Mouse (Mus musculus) lung, embryonic 16.5 days (tissue): ENCODE data around the gene Cib4. TPM values are rescaled to one million over a fixed set of nuclear protein-coding genes. Genes with fewer than 3 reads are reported as not detected.

Experiments used
- ATAC-seq: fragments of 200-750 bp; cut with Nextera tagmentation; 2 replicates; pipeline ENCODE4 v1.8.0; 2017; ENCODE audit warnings: low read depth, mild to moderate bottlenecking, moderate library complexity
- H3K27ac ChIP-seq: fragments of 300-500 bp; sonication (generic); 2 replicates; pipeline ENCODE4 v1.5.1; 2014; ENCODE audit warnings: mild to moderate bottlenecking, control low read depth, low read length
- H3K27me3 ChIP-seq: fragments of 300-500 bp; sonication (generic); 2 replicates; pipeline ENCODE4 v1.6.1; 2014; ENCODE audit warnings: low read depth, low read length, mixed read lengths; ENCODE audit not compliant: control insufficient read depth, insufficient read depth
- H3K36me3 ChIP-seq: fragments of 300-500 bp; sonication (generic); 2 replicates; pipeline ENCODE4 v1.6.1; 2014; ENCODE audit warnings: low read length; ENCODE audit not compliant: control insufficient read depth, insufficient read depth
- H3K4me1 ChIP-seq: fragments of 300-500 bp; sonication (generic); replicated peaks from 2 replicates; pipeline ENCODE4 v1.6.1; 2014; ENCODE audit warnings: low read length, mixed read lengths; ENCODE audit not compliant: control insufficient read depth, insufficient read depth
- H3K4me2 ChIP-seq: fragments of 300-500 bp; sonication (generic); 2 replicates; pipeline ENCODE4 v1.6.1; 2014; ENCODE audit warnings: low read depth, low read length, control low read depth
- H3K4me3 ChIP-seq: fragments of 300-500 bp; sonication (generic); 2 replicates; pipeline ENCODE4 v1.5.1; 2014; ENCODE audit warnings: mild to moderate bottlenecking, low read length, control low read depth
- H3K9ac ChIP-seq: fragments of 300-500 bp; sonication (generic); 2 replicates; pipeline ENCODE4 v1.6.1; 2014; ENCODE audit warnings: low read length, control low read depth
- H3K9me3 ChIP-seq: fragments of 300-500 bp; sonication (generic); 2 replicates; pipeline ENCODE4 v1.6.1; 2016; ENCODE audit warnings: low read length; ENCODE audit not compliant: control insufficient read depth
- WGBS: fragments of 180-500 bp; shearing (Covaris S2); extraction: QIAGEN DNeasy Blood & Tissue Kit; methylation state at CpG from one replicate; pipeline ENCODE4 v1.1.7; 2014; 5-methylcytosine and 5-hydroxymethylcytosine counted together
- polyA plus RNA-seq: library from polyadenylated mRNA; unstranded; fragments of >200 nt; fragmentation: Nextera tagmentation; extraction: Ambion mirVana; gene quantifications from 2 replicates; pipeline ENCODE4 v1.2.1, GENCODE M21; 2015

Gene Cib4
- polyA plus RNA-seq, 1 experiment from 2014 or later = not detected

DNA sequence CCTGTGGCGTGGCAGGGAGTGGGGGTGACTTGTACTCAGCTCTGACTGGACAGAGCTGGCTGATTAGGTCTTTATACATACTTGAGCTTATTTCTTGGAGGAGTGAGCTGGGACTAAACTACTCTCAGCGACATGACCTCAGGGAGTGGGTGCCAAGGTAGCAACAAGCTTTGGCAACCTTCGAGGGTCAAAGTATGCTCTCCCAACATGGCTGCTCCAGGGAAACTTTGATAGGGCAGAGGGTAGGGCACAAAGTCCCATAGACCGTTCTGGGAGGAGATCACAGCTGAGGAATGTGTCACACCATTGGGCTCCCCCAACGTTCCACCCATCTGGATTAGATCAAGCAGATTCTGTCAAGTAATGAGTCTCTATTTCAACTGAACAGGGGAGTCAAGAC, 61.0 kb downstream of the Cib4 start:
- no peak overlapping the region for H3K9ac ChIP-seq
- no peaks in the 10 kb centered on the region for H3K9me3 ChIP-seq
- WGBS = 73% methylated on average over 5 of the region's 5 CpGs
- no peak for ATAC-seq
- H3K4me2 ChIP-seq = no peak overlapping the region
- H3K27me3 ChIP-seq = no peaks in the 10 kb centered on the region
- no peak overlapping the region for H3K27ac ChIP-seq
- H3K4me1 ChIP-seq = peaks cover 6% of the 10 kb centered on the region
- no peaks in the 10 kb centered on the region for H3K36me3 ChIP-seq
- no peak overlapping the region for H3K4me3 ChIP-seq

DNA sequence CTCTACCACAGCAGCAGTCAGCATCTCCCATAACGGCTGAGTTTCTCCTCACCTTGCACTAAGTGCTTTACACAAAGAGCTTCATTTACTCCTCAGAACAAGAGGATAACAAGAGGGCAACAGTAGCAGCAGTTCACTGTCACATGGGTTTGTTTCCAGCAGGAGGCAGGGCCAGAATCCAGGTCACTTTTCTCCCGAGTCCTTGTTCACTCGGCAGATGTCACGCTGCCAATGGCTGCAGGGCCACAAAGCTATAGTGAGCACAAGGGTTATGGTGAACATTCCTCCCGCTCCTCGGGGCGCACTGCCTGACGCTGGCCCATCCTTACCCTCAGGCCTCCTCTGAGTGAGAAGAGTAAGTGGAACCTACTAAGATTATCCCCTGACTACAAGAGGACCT, 62.1 kb downstream of the Cib4 start:
- no peak overlapping the region for H3K4me3 ChIP-seq
- H3K9me3 ChIP-seq = no peaks in the 10 kb centered on the region
- 75% methylated on average over 8 of the region's 8 CpGs for WGBS
- H3K27ac ChIP-seq = no peak overlapping the region
- no peak overlapping the region for H3K4me2 ChIP-seq
- peaks cover 6% of the 10 kb centered on the region for H3K4me1 ChIP-seq
- no peak overlapping the region for H3K9ac ChIP-seq
- H3K36me3 ChIP-seq = no peaks in the 10 kb centered on the region
- no peak for ATAC-seq
- H3K27me3 ChIP-seq = no peaks in the 10 kb centered on the region

DNA sequence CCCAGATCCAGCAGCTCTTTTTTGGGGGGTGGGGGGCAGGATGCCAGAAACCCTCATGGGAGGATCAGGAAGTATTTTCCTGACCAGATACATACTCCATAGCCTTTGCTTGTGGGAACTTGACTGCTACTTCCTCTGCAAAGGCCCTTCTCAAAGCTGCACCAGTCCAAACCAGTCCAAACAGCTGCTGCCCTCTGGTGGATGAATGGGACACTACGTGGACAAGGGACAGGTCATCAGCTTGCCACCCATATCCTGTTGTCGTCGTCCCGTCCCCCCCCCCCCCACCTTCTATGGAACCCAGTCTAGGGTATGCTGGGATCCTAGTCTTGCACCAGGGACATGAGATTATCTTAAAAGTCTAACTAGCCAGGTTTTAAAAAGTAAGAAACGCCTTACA, 63.3 kb downstream of the Cib4 start:
- Histone ChIP-seq H3K9ac (no peak overlapping the region), H3K27ac (no peak overlapping the region), H3K4me1 (peaks cover 6% of the 10 kb centered on the region), H3K4me2 (no peak overlapping the region), H3K36me3 (no peaks in the 10 kb centered on the region), H3K9me3 (no peaks in the 10 kb centered on the region), H3K27me3 (no peaks in the 10 kb centered on the region), H3K4me3 (no peak overlapping the region)
- WGBS = 18% methylated on average over 5 of the region's 5 CpGs
- ATAC-seq = peak; percentile 75

DNA sequence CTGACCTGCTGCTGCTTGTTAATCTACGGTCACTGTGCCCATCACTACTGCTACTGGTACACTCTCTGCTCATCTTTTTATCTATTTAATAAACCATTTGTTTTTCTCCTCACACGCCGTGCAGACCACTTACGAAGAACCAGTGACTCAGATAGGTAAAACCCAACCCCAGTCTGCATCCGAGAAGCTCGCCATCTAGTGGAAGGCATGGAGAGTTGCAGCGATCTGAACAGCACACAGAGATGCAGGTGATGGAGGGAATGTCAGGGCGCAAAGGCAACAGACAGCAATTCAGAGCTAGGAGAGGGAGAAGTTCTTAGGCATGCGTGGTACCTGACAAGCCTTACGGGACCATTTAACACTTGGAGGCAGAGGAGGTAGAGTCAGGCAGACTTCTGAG, 69.1 kb downstream of the Cib4 start:
- peak; percentile 36; the same call in 1 of the 2 replicates for ATAC-seq
- H3K9me3 ChIP-seq = no peaks in the 10 kb centered on the region
- H3K4me3 ChIP-seq = no peak overlapping the region
- no peaks in the 10 kb centered on the region for H3K27me3 ChIP-seq
- no peak overlapping the region for H3K9ac ChIP-seq
- no peak overlapping the region for H3K27ac ChIP-seq
- H3K4me1 ChIP-seq = no peaks in the 10 kb centered on the region
- H3K4me2 ChIP-seq = no peak overlapping the region
- 36% methylated on average over 10 of the region's 10 CpGs for WGBS
- no peaks in the 10 kb centered on the region for H3K36me3 ChIP-seq

DNA sequence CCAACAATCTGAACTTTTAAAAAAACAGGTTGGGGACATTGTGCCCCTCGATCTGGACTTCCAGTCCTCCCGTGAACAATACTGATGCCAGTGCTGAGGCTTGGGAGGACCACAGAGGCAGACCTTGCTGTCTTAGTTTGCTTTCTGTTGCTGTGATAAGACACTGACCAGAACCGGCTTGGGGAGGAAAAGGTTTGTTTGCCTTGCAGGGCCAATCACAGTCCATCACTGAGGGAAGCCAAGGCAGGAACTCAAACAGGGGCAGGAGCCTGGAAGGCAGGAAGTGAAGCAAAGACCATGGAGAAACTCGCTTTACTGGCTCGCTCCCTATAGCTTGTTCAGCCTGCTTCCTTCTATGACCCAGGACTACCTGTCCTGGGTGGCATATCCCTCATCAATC, 73.5 kb downstream of the Cib4 start:
- no peaks in the 10 kb centered on the region for H3K36me3 ChIP-seq
- H3K27ac ChIP-seq = no peak overlapping the region
- no peaks in the 10 kb centered on the region for H3K4me1 ChIP-seq
- H3K27me3 ChIP-seq = no peaks in the 10 kb centered on the region
- no peaks in the 10 kb centered on the region for H3K9me3 ChIP-seq
- H3K4me3 ChIP-seq = no peak overlapping the region
- 43% methylated on average over 5 of the region's 5 CpGs for WGBS
- no peak overlapping the region for H3K4me2 ChIP-seq
- H3K9ac ChIP-seq = no peak overlapping the region
- ATAC-seq = no peak

DNA sequence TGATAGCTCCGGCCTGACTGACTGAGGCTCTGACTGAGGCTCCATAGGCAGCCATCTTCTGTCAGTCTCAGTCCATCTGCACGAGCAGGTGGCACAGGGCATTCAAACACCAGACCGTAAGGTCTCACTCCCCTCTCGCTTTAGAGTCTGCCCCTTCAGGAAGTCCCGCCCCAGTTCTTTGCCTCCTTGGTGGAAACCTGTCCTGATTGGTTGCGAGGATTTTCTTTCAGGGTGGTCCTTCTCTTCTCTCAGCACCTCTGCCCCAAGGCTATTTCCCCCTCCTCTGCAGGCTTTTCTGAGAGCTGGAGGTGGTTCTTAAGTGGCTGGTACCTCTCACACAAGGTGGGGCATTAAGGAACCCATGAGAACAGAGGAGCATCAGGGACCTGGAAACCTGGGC, 75.2 kb downstream of the Cib4 start:
- Histone ChIP-seq H3K9ac (no peak overlapping the region), H3K36me3 (no peaks in the 10 kb centered on the region), H3K4me1 (peaks cover 4% of the 10 kb centered on the region; the same call in 1 of the 2 replicates), H3K27ac (no peak overlapping the region), H3K4me2 (no peak overlapping the region), H3K9me3 (no peaks in the 10 kb centered on the region), H3K4me3 (no peak overlapping the region), H3K27me3 (peaks cover 3% of the 10 kb centered on the region)
- 52% methylated on average over 6 of the region's 6 CpGs for WGBS
- ATAC-seq = no peak

DNA sequence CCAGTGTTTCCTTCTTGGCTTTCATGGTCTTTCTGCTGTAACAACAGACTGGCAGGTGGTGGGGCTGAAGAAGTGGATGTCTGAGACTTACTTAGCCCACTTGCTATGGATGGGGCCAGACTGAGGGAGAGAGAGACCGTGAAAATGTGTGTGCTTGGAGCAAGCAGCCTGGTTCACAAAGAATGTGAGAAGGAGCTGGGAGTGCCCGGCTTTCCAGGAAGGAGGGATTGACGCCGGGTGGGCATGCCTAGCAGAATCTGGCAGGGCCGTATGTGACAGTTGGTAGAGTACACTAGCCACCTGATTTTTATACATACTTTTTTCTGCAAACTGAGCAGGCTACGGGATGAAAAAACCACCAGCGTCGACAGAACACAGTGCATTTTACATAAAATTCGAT, 79.3 kb downstream of the Cib4 start:
- Histone ChIP-seq H3K4me1 (peaks cover 12% of the 10 kb centered on the region; the same call in 1 of the 2 replicates), H3K4me3 (peak overlapping the region; percentile 43), H3K4me2 (peak overlapping the region; percentile 62), H3K27me3 (peaks cover 8% of the 10 kb centered on the region), H3K9me3 (no peaks in the 10 kb centered on the region), H3K27ac (no peak overlapping the region), H3K9ac (peak overlapping the region; percentile 51; the same call in 1 of the 2 replicates), H3K36me3 (no peaks in the 10 kb centered on the region)
- WGBS = 30% methylated on average over 9 of the region's 9 CpGs
- ATAC-seq = peak; percentile 35; the same call in 1 of the 2 replicates

DNA sequence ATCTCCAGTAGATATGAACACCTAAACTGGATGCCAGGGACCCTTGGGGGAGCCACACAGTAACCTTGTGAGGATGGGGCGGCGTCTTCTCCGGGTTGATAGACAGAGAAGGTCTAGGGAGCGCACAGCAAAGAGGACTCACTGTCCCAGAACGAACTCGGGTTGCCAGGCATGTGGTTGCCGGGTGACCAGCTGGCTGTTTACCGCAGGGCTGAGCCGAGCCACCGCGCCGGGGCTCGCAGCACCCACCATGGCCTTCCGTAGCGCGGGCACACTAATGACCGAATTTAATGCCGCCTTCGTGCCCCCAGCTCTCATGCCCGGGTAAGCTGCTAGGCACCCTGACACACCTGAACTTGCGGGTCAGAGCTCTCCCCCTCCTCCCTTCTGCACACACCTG, 79.8 kb downstream of the Cib4 start, which contains the start of gene 1700001C02Rik:
1700001C02Rik (plus strand) TSS at position 187 of the 400 bp plus-strand sequence.
- no peak within 1 kb of the TSS for H3K27ac ChIP-seq
- peak within 1 kb of the TSS; percentile 51; the same call in 1 of the 2 replicates for H3K9ac ChIP-seq
- H3K27me3 ChIP-seq = peaks cover 8% of the 10 kb centered on the region
- peak within 1 kb of the TSS; percentile 43 for H3K4me3 ChIP-seq
- 24% methylated on average over 21 of the region's 21 CpGs for WGBS
- peaks cover 12% of the 10 kb centered on the region; the same call in 1 of the 2 replicates for H3K4me1 ChIP-seq
- peak within 1 kb of the TSS; percentile 62 for H3K4me2 ChIP-seq
- H3K36me3 ChIP-seq = no peaks in the 10 kb centered on the region
- no peaks in the 10 kb centered on the region for H3K9me3 ChIP-seq
- ATAC-seq = 0 out of 2 replicates have a peak, but pooled peaks have one; percentile 11

DNA sequence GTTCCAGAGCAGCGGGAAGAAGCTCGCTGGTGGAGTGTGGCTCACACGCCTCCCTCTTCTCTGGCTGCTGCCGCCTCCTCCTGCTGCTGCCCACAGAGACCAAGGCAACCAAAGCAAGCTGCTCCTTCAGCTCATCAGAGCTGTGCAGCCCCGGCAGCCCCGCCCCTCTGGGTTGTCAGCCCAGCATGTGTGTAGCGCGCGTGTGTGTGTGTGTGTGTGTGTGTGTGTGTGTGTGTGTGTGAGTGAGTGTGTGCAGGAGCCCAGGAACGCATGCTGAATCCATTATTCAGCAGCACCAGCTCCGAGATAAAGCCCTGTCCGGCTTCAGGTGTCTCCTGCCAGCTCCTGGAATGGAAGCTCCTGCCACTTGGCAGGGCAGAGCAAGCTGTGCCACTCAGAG, 83.8 kb downstream of the Cib4 start, which contains the start of gene Otof:
Otof (minus strand) TSS at position 112 of the 400 bp plus-strand sequence.
- H3K4me1 ChIP-seq = peaks cover 12% of the 10 kb centered on the region; the same call in 1 of the 2 replicates
- H3K9ac ChIP-seq = no peak within 1 kb of the TSS
- WGBS = 6% methylated on average over 11 of the region's 12 CpGs
- no peaks in the 10 kb centered on the region for H3K9me3 ChIP-seq
- H3K27me3 ChIP-seq = peaks cover 8% of the 10 kb centered on the region
- H3K27ac ChIP-seq = no peak within 1 kb of the TSS
- peak within 1 kb of the TSS; percentile 21; the same call in 1 of the 2 replicates for H3K4me2 ChIP-seq
- H3K36me3 ChIP-seq = no peaks in the 10 kb centered on the region
- no peak within 1 kb of the TSS for H3K4me3 ChIP-seq
- ATAC-seq = peak; percentile 78
